Mouse (Mus musculus) liver, embryonic 18 days (tissue): ENCODE results near the gene Raver1. TPM values are rescaled to one million over a fixed set of nuclear protein-coding genes. Genes with fewer than 3 reads are reported as not detected.

Source experiments
- polyA plus RNA-seq: library from polyadenylated mRNA; depleted of rRNA; stranded (reverse); fragments of >200 nt; gene quantifications from 2 replicates; pipeline ENCODE4 v1.2.3, GENCODE M21; 2012; rRNA removed

Raver1 gene
- 14.5 and 16.7 TPM in 2 replicates for polyA plus RNA-seq

GRCm38 (mm10) chr9:21091707-21092320 lies at the start of gene Raver1, which contains the start of gene Gm38431:
Gene Raver1, minus strand, starts transcription at chr9:21092008.
Gene Gm38431, minus strand, starts transcription at chr9:21091997.

GRCm38 (mm10) chr9:21131059-21131956 lies 39.5 kb upstream of the Raver1 start, which contains the start of gene Tyk2:
Gene Tyk2, minus strand, starts transcription at chr9:21131243.

GRCm38 (mm10) chr9:21073044-21073840 lies 18.6 kb downstream of the Raver1 start, which contains the start of the genes Gm49373 and Fdx1l:
Gene Gm49373, minus strand, starts transcription at chr9:21073096.
Gene Fdx1l, minus strand, starts transcription at chr9:21073614.

GRCm38 (mm10) chr9:21067006-21067684 lies 24.7 kb downstream of the Raver1 start, which contains the start of gene Zglp1:
Gene Zglp1, minus strand, starts transcription at chr9:21067093.

GRCm38 (mm10) chr9:21031896-21032351 lies 59.9 kb downstream of the Raver1 start, which contains the start of gene Icam5:
Gene Icam5, plus strand, starts transcription at chr9:21032073.

GRCm38 (mm10) chr9:21029291-21030054 lies 62.3 kb downstream of the Raver1 start, which contains the start of gene Icam4:
Gene Icam4, plus strand, starts transcription at chr9:21029373.

Other genes starting within 250 kb of the Raver1 start
- 39.6 and 46.0 TPM in 2 replicates for gene A230050P20Rik, start 223.4 kb downstream of the Raver1 start, polyA plus RNA-seq
- 12.0 and 12.6 TPM in 2 replicates for gene Angptl6, start 212.3 kb downstream of the Raver1 start, polyA plus RNA-seq
- gene Ppan, start 203.8 kb downstream of the Raver1 start, polyA plus RNA-seq: 46.3 and 57.8 TPM in 2 replicates
- 76.5 and 83.2 TPM in 2 replicates for gene Eif3g, start 193.4 kb downstream of the Raver1 start, polyA plus RNA-seq
- 25.1 and 28.7 TPM in 2 replicates for gene Dnmt1, start 132.1 kb downstream of the Raver1 start, polyA plus RNA-seq
- gene S1pr2, start 115.2 kb downstream of the Raver1 start, polyA plus RNA-seq: 1.5 and 1.7 TPM in 2 replicates
- 26.8 and 27.0 TPM in 2 replicates for gene Mrpl4, start 89.3 kb downstream of the Raver1 start, polyA plus RNA-seq
- gene Icam1, start 76.0 kb downstream of the Raver1 start, polyA plus RNA-seq: 10.1 and 10.5 TPM in 2 replicates
- gene Icam4, start 62.6 kb downstream of the Raver1 start, polyA plus RNA-seq: 20.4 and 20.9 TPM in 2 replicates
- 0.29 and 0.32 TPM in 2 replicates for gene Icam5, start 59.9 kb downstream of the Raver1 start, polyA plus RNA-seq
- 0.14 TPM in 1 of 2 replicates, not detected in the other for gene Zglp1, start 24.9 kb downstream of the Raver1 start, polyA plus RNA-seq
- gene Gm49373, start 18.9 kb downstream of the Raver1 start, polyA plus RNA-seq: 0.42 TPM in 2 replicates
- gene Fdx1l, start 18.4 kb downstream of the Raver1 start, polyA plus RNA-seq: 25.0 and 27.6 TPM in 2 replicates
- 1.0 and 1.2 TPM in 2 replicates for gene Gm38431, start within 50 bp of the Raver1 start, polyA plus RNA-seq
- gene Tyk2, start 39.2 kb upstream of the Raver1 start, polyA plus RNA-seq: 7.8 and 8.0 TPM in 2 replicates
- 88.6 and 96.9 TPM in 2 replicates for gene Cdc37, start 58.0 kb upstream of the Raver1 start, polyA plus RNA-seq
- 1.5 and 1.6 TPM in 2 replicates for gene Pde4a, start 73.7 kb upstream of the Raver1 start, polyA plus RNA-seq
- gene Keap1, start 147.4 kb upstream of the Raver1 start, polyA plus RNA-seq: 17.2 and 17.3 TPM in 2 replicates
- 0.10 TPM in 2 replicates for gene S1pr5, start 156.4 kb upstream of the Raver1 start, polyA plus RNA-seq
- 28.1 and 29.4 TPM in 2 replicates for gene Atg4d, start 173.3 kb upstream of the Raver1 start, polyA plus RNA-seq
- 16.4 and 19.3 TPM in 2 replicates for gene Kri1, start 196.0 kb upstream of the Raver1 start, polyA plus RNA-seq
- 50.5 and 57.7 TPM in 2 replicates for gene Cdkn2d, start 199.4 kb upstream of the Raver1 start, polyA plus RNA-seq
- 0.45 and 0.55 TPM in 2 replicates for gene Ap1m2, start 220.3 kb upstream of the Raver1 start, polyA plus RNA-seq
- gene Slc44a2, start 228.7 kb upstream of the Raver1 start, polyA plus RNA-seq: 13.5 and 14.8 TPM in 2 replicates